23 mouse cellular contexts compared by ENCODE assay signal in the genomic region with DNA sequence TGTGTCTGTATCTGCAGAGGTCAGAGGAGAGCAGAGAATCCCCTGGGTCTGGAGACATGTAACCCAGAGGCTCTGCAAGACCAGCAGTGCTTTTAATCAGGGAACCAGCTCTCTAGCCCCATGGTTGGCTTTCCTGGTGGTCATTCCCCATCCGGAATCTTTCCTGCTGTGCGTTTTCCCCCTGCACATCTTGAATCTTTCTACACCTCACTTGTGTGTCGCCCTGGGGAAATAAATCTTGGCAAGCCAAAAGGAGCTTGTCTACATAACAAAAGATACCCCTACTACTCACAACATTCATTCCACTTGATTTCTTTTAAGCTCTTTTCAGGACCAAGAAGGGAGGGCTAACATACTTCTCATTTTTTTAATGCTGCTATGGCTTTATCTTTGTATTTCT.
"Had no signal": no experiment of that assay in that cellular context is flagged by ENCODE, and none has a peak within 500 bp of the region (broad histone marks: within the 10 kb centered on the region; RNA-seq: fewer than 3 reads in every experiment).

No protein-coding gene starts in this region.

- H3K4me1 ChIP-seq: liver, embryonic 15.5 days; lung, embryonic 15.5 days; megakaryocyte, embryonic 14.5 days; stomach, embryonic 15.5 days had no signal

- H3K9ac ChIP-seq: liver, embryonic 15.5 days; liver, postnatal 0 days; lung, embryonic 15.5 days; neural tube, embryonic 13.5 days; neural tube, embryonic 15.5 days; stomach, embryonic 15.5 days had no signal

- H3K27me3 ChIP-seq: liver, embryonic 15.5 days; lung, embryonic 15.5 days; megakaryocyte, embryonic 14.5 days; neural tube, embryonic 15.5 days; stomach, embryonic 15.5 days had no signal

- H3K4me2 ChIP-seq: liver, embryonic 15.5 days; lung, embryonic 15.5 days; neural tube, embryonic 13.5 days; neural tube, embryonic 15.5 days; stomach, embryonic 15.5 days had no signal

- H3K9me3 ChIP-seq: liver, embryonic 15.5 days; lung, embryonic 15.5 days; midbrain, embryonic 10.5 days; neural tube, embryonic 13.5 days; neural tube, embryonic 15.5 days; stomach, embryonic 15.5 days had no signal

- H3K4me3 ChIP-seq: liver, embryonic 15.5 days; lung, embryonic 15.5 days; megakaryocyte, embryonic 14.5 days; midbrain, embryonic 10.5 days; myocyte; neural tube, embryonic 13.5 days; neural tube, embryonic 15.5 days; stomach, embryonic 15.5 days had no signal

- H3K36me3 ChIP-seq: liver, embryonic 15.5 days; lung, embryonic 15.5 days; midbrain, embryonic 10.5 days; neural tube, embryonic 13.5 days; neural tube, embryonic 15.5 days; stomach, embryonic 15.5 days had no signal

- H3K27ac ChIP-seq: liver, embryonic 15.5 days; lung, embryonic 15.5 days; macrophage; midbrain, embryonic 10.5 days; neural tube, embryonic 13.5 days; neural tube, embryonic 15.5 days; stomach, embryonic 15.5 days; stomach, postnatal 0 days had no signal

- ATAC-seq: liver, postnatal 0 days; lung, postnatal 0 days; midbrain, embryonic 16.5 days had no signal

- DNase-seq: liver, postnatal 0 days; lung, adult 2 months; lung, postnatal 14 days; lung, postnatal 36 days; midbrain, embryonic 14.5 days; retina, postnatal 1 day; right cerebral cortex, adult 18-20 months; right cerebral cortex, postnatal 14 days; thymus, adult 2 months; thymus, postnatal 25 days; thymus, postnatal 4 days had no signal
